Mouse (Mus musculus): ENCODE data around the gene Fbxw26. TPM values are rescaled to one million over a fixed set of nuclear protein-coding genes. Genes with fewer than 3 reads are reported as not detected.
"Not testable (repeated sequence)": the region's sequence is repeated elsewhere in the genome, so short reads cannot be mapped to it uniquely, and the experiment has no call there.

Fbxw26 gene
- total RNA-seq (2014; fragmentation: Nextera tagmentation) (not detected in 2 replicates), total RNA-seq (2017) (0.11 TPM in 1 of 2 replicates, not detected in the other), polyA plus RNA-seq (2012) (not detected in 2 replicates)

GRCm38 (mm10) chr9:109745989-109746388, at the start of gene Fbxw26:
Fbxw26 (minus strand) TSS chr9:109746089.
- H3K4me3 ChIP-seq (ENCODE audit: low read depth, low read length); H3K36me3 ChIP-seq (replicated peaks); DNase-seq (ENCODE audit: low spot score); H3K27me3 ChIP-seq (ENCODE audit: insufficient read depth, low read length); H3K4me1 ChIP-seq (ENCODE audit: insufficient read depth, low read depth, low read length); H3K9me3 ChIP-seq (replicated peaks); ATAC-seq (ENCODE audit: extremely low read depth, insufficient number of reproducible peaks, low FRiP score, poor library complexity, severe bottlenecking): not testable (repeated sequence)

- no peaks in the 10 kb centered on the region for H3K4me1 ChIP-seq (ENCODE audit: insufficient read depth, low read depth, low read length)
- no peak for DNase-seq (ENCODE audit: low spot score)
- no peaks in the 10 kb centered on the region for H3K9me3 ChIP-seq (replicated peaks)
- no peak for ATAC-seq (ENCODE audit: extremely low read depth, insufficient number of reproducible peaks, low FRiP score, poor library complexity, severe bottlenecking)
- no peaks in the 10 kb centered on the region for H3K36me3 ChIP-seq (replicated peaks)
- H3K27me3 ChIP-seq (ENCODE audit: insufficient read depth, low read length), result no peaks in the 10 kb centered on the region
- TF ChIP-seq CTCF (IDR thresholded peaks at IDR 0.05; ENCODE audit: low read depth, low read length) (no peak), POLR2AphosphoS5 (IDR thresholded peaks at IDR 0.05; ENCODE audit: insufficient replicate concordance, low read depth, low read length) (no peak), GATA1 (IDR thresholded peaks at IDR 0.05; ENCODE audit: borderline replicate concordance, low read length) (no peak), TAL1 (conservative IDR thresholded peaks at IDR 0.05; ENCODE audit: low read depth, low read length) (no peak), GATA2 (IDR thresholded peaks at IDR 0.05; ENCODE audit: borderline replicate concordance, low read depth, low read length) (no peak)
- no peak overlapping the region for H3K4me3 ChIP-seq (ENCODE audit: low read depth, low read length)
Observed at GRCm38 (mm10) chr9:109795221-109795620, 49.3 kb upstream of the Fbxw26 start.

- not testable (repeated sequence) for H3K9me3 ChIP-seq (replicated peaks); DNase-seq (ENCODE audit: low spot score); ATAC-seq (ENCODE audit: extremely low read depth, insufficient number of reproducible peaks, low FRiP score, poor library complexity, severe bottlenecking); H3K4me3 ChIP-seq (ENCODE audit: low read depth, low read length); H3K36me3 ChIP-seq (replicated peaks); H3K4me1 ChIP-seq (ENCODE audit: insufficient read depth, low read depth, low read length); H3K27me3 ChIP-seq (ENCODE audit: insufficient read depth, low read length)
Observed at GRCm38 (mm10) chr9:109790570-109790969, 44.7 kb upstream of the Fbxw26 start, which contains the start of gene Fbxw27. Fbxw27 (minus strand) TSS chr9:109790670.

- not testable (repeated sequence) for H3K27me3 ChIP-seq (ENCODE audit: insufficient read depth, low read length); H3K4me3 ChIP-seq (ENCODE audit: low read depth, low read length); H3K36me3 ChIP-seq (replicated peaks); DNase-seq (ENCODE audit: low spot score); ATAC-seq (ENCODE audit: extremely low read depth, insufficient number of reproducible peaks, low FRiP score, poor library complexity, severe bottlenecking); H3K4me1 ChIP-seq (ENCODE audit: insufficient read depth, low read depth, low read length); H3K9me3 ChIP-seq (replicated peaks)
Observed at GRCm38 (mm10) chr9:109766841-109767240, 21.0 kb upstream of the Fbxw26 start.

- not testable (repeated sequence) for DNase-seq (ENCODE audit: low spot score)
Observed at GRCm38 (mm10) chr9:109702600-109702999, 43.3 kb downstream of the Fbxw26 start, which contains the start of gene Fbxw18. Fbxw18 (minus strand) TSS chr9:109702700.

GRCm38 (mm10) chr9:109685299-109685698, 60.6 kb downstream of the Fbxw26 start:
- DNase-seq (ENCODE audit: low spot score) (peak; percentile 6), ATAC-seq (ENCODE audit: extremely low read depth, insufficient number of reproducible peaks, low FRiP score, poor library complexity, severe bottlenecking) (no peak)
- TF ChIP-seq CTCF (IDR thresholded peaks at IDR 0.05; ENCODE audit: low read depth, low read length) (peak; percentile 64; the same call in 1 of the 2 replicates), GATA1 (IDR thresholded peaks at IDR 0.05; ENCODE audit: borderline replicate concordance, low read length) (no peak), TAL1 (conservative IDR thresholded peaks at IDR 0.05; ENCODE audit: low read depth, low read length) (no peak), GATA2 (IDR thresholded peaks at IDR 0.05; ENCODE audit: borderline replicate concordance, low read depth, low read length) (no peak), POLR2AphosphoS5 (IDR thresholded peaks at IDR 0.05; ENCODE audit: insufficient replicate concordance, low read depth, low read length) (no peak)
- Histone ChIP-seq H3K4me1 (ENCODE audit: insufficient read depth, low read depth, low read length) (no peaks in the 10 kb centered on the region), H3K27me3 (ENCODE audit: insufficient read depth, low read length) (no peaks in the 10 kb centered on the region), H3K9me3 (replicated peaks) (no peaks in the 10 kb centered on the region), H3K4me3 (ENCODE audit: low read depth, low read length) (no peak overlapping the region), H3K36me3 (replicated peaks) (no peaks in the 10 kb centered on the region)

More at GRCm38 (mm10) chr9:109702600-109702999, 43.3 kb downstream of the Fbxw26 start, which contains the start of gene Fbxw18:
- not testable (repeated sequence) for H3K4me3 ChIP-seq (ENCODE audit: low read depth, low read length); H3K36me3 ChIP-seq (replicated peaks); H3K4me1 ChIP-seq (ENCODE audit: insufficient read depth, low read depth, low read length); H3K9me3 ChIP-seq (replicated peaks); ATAC-seq (ENCODE audit: extremely low read depth, insufficient number of reproducible peaks, low FRiP score, poor library complexity, severe bottlenecking); H3K27me3 ChIP-seq (ENCODE audit: insufficient read depth, low read length)

Other genes with a start within 250 kb of the Fbxw26 start
- gene Fbxw15, start 177.8 kb downstream of the Fbxw26 start, total RNA-seq (2014; fragmentation: Nextera tagmentation), result not detected in 2 replicates
- not detected in 2 replicates for gene Fbxw15, start 177.8 kb downstream of the Fbxw26 start, total RNA-seq (2017)
- gene Fbxw15, start 177.8 kb downstream of the Fbxw26 start, polyA plus RNA-seq (2012), result not detected in 2 replicates
- gene Fbxw24, start 120.0 kb downstream of the Fbxw26 start, total RNA-seq (2014; fragmentation: Nextera tagmentation), result not detected in 2 replicates
- not detected in 2 replicates for gene Fbxw24, start 120.0 kb downstream of the Fbxw26 start, total RNA-seq (2017)
- gene Fbxw24, start 120.0 kb downstream of the Fbxw26 start, polyA plus RNA-seq (2012), result not detected in 2 replicates
- not detected in 2 replicates for gene Fbxw25, start 81.4 kb downstream of the Fbxw26 start, total RNA-seq (2014; fragmentation: Nextera tagmentation)
- not detected in 2 replicates for gene Fbxw25, start 81.4 kb downstream of the Fbxw26 start, total RNA-seq (2017)
- gene Fbxw25, start 81.4 kb downstream of the Fbxw26 start, polyA plus RNA-seq (2012), result not detected in 2 replicates
- not detected in 2 replicates for gene Fbxw18, start 43.4 kb downstream of the Fbxw26 start, total RNA-seq (2014; fragmentation: Nextera tagmentation)
- gene Fbxw18, start 43.4 kb downstream of the Fbxw26 start, total RNA-seq (2017), result 0.06 TPM in 1 of 2 replicates, not detected in the other
- gene Fbxw18, start 43.4 kb downstream of the Fbxw26 start, polyA plus RNA-seq (2012), result not detected in 2 replicates
- not detected in 2 replicates for gene Fbxw27, start 44.6 kb upstream of the Fbxw26 start, total RNA-seq (2014; fragmentation: Nextera tagmentation)
- gene Fbxw27, start 44.6 kb upstream of the Fbxw26 start, total RNA-seq (2017), result 0.33 and 0.41 TPM in 2 replicates
- gene Fbxw27, start 44.6 kb upstream of the Fbxw26 start, polyA plus RNA-seq (2012), result not detected in 2 replicates
- not detected in 2 replicates for gene Spink8, start 66.2 kb upstream of the Fbxw26 start, total RNA-seq (2014; fragmentation: Nextera tagmentation)
- 15.7 and 16.0 TPM in 2 replicates for gene Spink8, start 66.2 kb upstream of the Fbxw26 start, total RNA-seq (2017)
- not detected in 2 replicates for gene Spink8, start 66.2 kb upstream of the Fbxw26 start, polyA plus RNA-seq (2012)
- gene Nme6, start 86.7 kb upstream of the Fbxw26 start, total RNA-seq (2014; fragmentation: Nextera tagmentation), result 45.6 and 63.6 TPM in 2 replicates
- gene Nme6, start 86.7 kb upstream of the Fbxw26 start, total RNA-seq (2017), result 33.4 and 44.1 TPM in 2 replicates
- gene Nme6, start 86.7 kb upstream of the Fbxw26 start, polyA plus RNA-seq (2012), result 7.6 and 13.6 TPM in 2 replicates
- not detected in 2 replicates for gene Camp, start 103.5 kb upstream of the Fbxw26 start, total RNA-seq (2014; fragmentation: Nextera tagmentation)
- gene Camp, start 103.5 kb upstream of the Fbxw26 start, total RNA-seq (2017), result not detected in 2 replicates
- gene Camp, start 103.5 kb upstream of the Fbxw26 start, polyA plus RNA-seq (2012), result 0.12 TPM in 1 of 2 replicates, not detected in the other
- gene Cdc25a, start 129.5 kb upstream of the Fbxw26 start, total RNA-seq (2014; fragmentation: Nextera tagmentation), result 37.1 and 38.5 TPM in 2 replicates
- gene Cdc25a, start 129.5 kb upstream of the Fbxw26 start, total RNA-seq (2017), result 44.0 and 46.4 TPM in 2 replicates
- gene Cdc25a, start 129.5 kb upstream of the Fbxw26 start, polyA plus RNA-seq (2012), result 102 and 128 TPM in 2 replicates
- gene Map4, start 185.4 kb upstream of the Fbxw26 start, total RNA-seq (2014; fragmentation: Nextera tagmentation), result 46.8 and 47.5 TPM in 2 replicates
- 27.2 and 28.3 TPM in 2 replicates for gene Map4, start 185.4 kb upstream of the Fbxw26 start, total RNA-seq (2017)
- gene Map4, start 185.4 kb upstream of the Fbxw26 start, polyA plus RNA-seq (2012), result 64.3 and 69.3 TPM in 2 replicates

All from G1E (cell line).